Mouse (Mus musculus) heart, postnatal 0 days (tissue): ENCODE measurements around the gene Mthfsd. TPM values are rescaled to one million over a fixed set of nuclear protein-coding genes. Genes with fewer than 3 reads are reported as not detected.

Experiments used
- ATAC-seq: fragments of 200-750 bp; cut with Nextera tagmentation; 2 replicates; pipeline ENCODE4 v1.8.0; 2017; ENCODE audit warnings: low read depth, moderate number of reproducible peaks, moderate library complexity; ENCODE audit not compliant: insufficient read depth
- DNase-seq: peaks from one replicate; pipeline ENCODE4 v3.0.0-alpha.2; 2016; ENCODE audit warnings: low spot score
- H3K27ac ChIP-seq: fragments of 300-500 bp; sonication (generic); 2 replicates; pipeline ENCODE4 v1.5.1; 2014; ENCODE audit warnings: low read depth, mild to moderate bottlenecking
- H3K27me3 ChIP-seq: fragments of 300-500 bp; sonication (generic); 2 replicates; pipeline ENCODE4 v1.6.1; 2014; ENCODE audit warnings: low read length, mixed read lengths; ENCODE audit not compliant: control insufficient read depth, insufficient read depth
- H3K36me3 ChIP-seq: fragments of 300-500 bp; sonication (generic); replicated peaks from 2 replicates; pipeline ENCODE4 v1.6.1; 2014; ENCODE audit warnings: low read length, mixed read lengths; ENCODE audit not compliant: control insufficient read depth, insufficient read depth
- H3K4me1 ChIP-seq: fragments of 300-500 bp; sonication (generic); 2 replicates; pipeline ENCODE4 v1.6.1; 2014; ENCODE audit warnings: antibody characterized with exemption; ENCODE audit not compliant: control insufficient read depth, insufficient read depth
- H3K4me2 ChIP-seq: fragments of 300-500 bp; sonication (generic); 2 replicates; pipeline ENCODE4 v1.6.1; 2014; ENCODE audit warnings: low read depth, mild to moderate bottlenecking, low read length, moderate library complexity
- H3K4me3 ChIP-seq: fragments of 300-500 bp; sonication (generic); 2 replicates; pipeline ENCODE4 v1.5.1; 2014; ENCODE audit warnings: low read depth, low read length
- H3K9ac ChIP-seq: fragments of 300-500 bp; sonication (generic); replicated peaks from 2 replicates; pipeline ENCODE4 v1.6.1; 2014; ENCODE audit warnings: low read depth, low read length, mixed read lengths
- H3K9me3 ChIP-seq: fragments of 300-500 bp; sonication (generic); replicated peaks from 2 replicates; pipeline ENCODE4 v1.6.1; 2016; ENCODE audit warnings: low read length; ENCODE audit not compliant: control insufficient read depth
- CTCF ChIP-seq: IDR thresholded peaks from 2 replicates; pipeline ENCODE4 v1.5.1; 2016; ENCODE audit warnings: antibody characterized with exemption, control low read depth, low read depth
- EP300 ChIP-seq: IDR thresholded peaks from 2 replicates; pipeline ENCODE4 v1.6.1; 2016; ENCODE audit warnings: antibody characterized with exemption, low read depth
- WGBS: fragments of 180-500 bp; shearing (Covaris S2); extraction: QIAGEN DNeasy Blood & Tissue Kit; methylation state at CpG from one replicate; pipeline ENCODE4 v1.1.7; 2014; 5-methylcytosine and 5-hydroxymethylcytosine counted together
- polyA plus RNA-seq: library from polyadenylated mRNA; unstranded; fragments of >200 nt; fragmentation: Nextera tagmentation; extraction: Ambion mirVana; gene quantifications from 2 replicates; pipeline ENCODE4 v1.2.1, GENCODE M21; 2015
- total RNA-seq: library from RNA; depleted of rRNA; stranded (reverse); fragments of >200 nt; gene quantifications from 2 replicates; pipeline ENCODE4 v1.2.3, GENCODE M21; 2014; ENCODE audit warnings: low replicate concordance

Mthfsd gene
- total and polyA plus RNA-seq, 2 experiments from 2014 or later: 22.7 to 26.8 TPM

DNA sequence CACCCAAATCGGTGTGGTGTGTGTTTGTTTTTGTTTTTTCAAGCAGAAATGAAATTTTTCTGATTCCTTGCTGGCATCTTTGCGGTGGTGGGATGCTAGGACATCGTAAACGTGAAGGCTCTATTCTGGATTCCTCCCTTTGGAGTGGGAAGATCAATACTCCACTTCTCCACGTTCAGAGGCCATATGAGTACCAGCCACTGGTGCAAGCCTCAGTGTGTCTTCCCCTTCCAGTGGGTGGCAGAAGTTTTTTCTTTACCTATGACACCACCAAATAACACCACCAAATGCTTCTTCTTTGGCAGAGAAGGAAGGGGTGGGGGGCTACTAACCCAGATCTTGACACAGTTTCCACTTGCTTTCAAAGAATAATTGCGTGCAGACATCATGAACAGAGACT lies 18.0 kb upstream of the Mthfsd start:
- Histone ChIP-seq H3K9ac (no peak overlapping the region), H3K27ac (no peak overlapping the region), H3K36me3 (no peaks in the 10 kb centered on the region), H3K4me1 (0 out of 2 replicates have a peak, but pooled peaks cover 10% of the 10 kb centered on the region), H3K4me3 (no peak overlapping the region), H3K4me2 (peak overlapping the region; percentile 61; the same call in 1 of the 2 replicates), H3K27me3 (peaks cover 100% of the 10 kb centered on the region), H3K9me3 (no peaks in the 10 kb centered on the region)
- ATAC-seq (no peak), DNase-seq (no peak)
- WGBS: 27% methylated on average over 6 of the region's 6 CpGs
- no peak for TF ChIP-seq CTCF
- TF ChIP-seq EP300: no peak

DNA sequence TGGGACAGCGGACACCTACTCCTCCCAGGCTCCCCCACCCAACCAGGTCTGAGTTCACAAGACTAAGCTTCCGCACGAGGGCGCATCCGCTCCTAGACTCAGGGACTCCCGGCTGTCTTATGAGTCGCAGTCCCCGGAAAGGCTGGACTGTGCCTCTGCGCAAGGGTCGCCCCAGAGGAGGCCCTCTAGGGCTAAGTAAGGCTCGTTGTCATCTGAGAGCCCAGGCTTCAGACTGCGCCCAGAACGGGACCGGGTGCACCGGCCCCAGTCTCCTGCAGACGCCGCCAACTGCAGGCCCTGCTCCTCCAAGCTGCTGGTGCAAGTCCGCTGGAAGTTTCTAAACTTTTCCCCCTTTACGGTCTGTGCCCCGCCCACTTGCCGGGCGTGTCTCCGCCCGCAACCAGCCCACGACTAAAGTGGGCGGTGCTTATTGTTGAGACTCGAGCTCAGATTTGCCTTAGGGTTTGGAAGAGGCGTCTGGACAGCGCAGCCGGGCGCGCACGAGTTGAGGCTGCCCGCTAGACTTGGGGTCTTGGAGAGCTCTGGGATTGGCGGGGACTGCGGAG lies 17.2 kb upstream of the Mthfsd start:
- H3K36me3 ChIP-seq: no peaks in the 10 kb centered on the region
- H3K4me2 ChIP-seq: peak overlapping the region; percentile 61
- 0 out of 2 replicates have a peak, but pooled peaks cover 10% of the 10 kb centered on the region for H3K4me1 ChIP-seq
- under 1% methylated on average over 35 of the region's 36 CpGs for WGBS
- peaks cover 100% of the 10 kb centered on the region for H3K27me3 ChIP-seq
- H3K9me3 ChIP-seq: no peaks in the 10 kb centered on the region
- peak overlapping the region; percentile 76 for H3K27ac ChIP-seq
- TF ChIP-seq CTCF: peak; percentile 44
- no peak for TF ChIP-seq EP300
- DNase-seq (peak; percentile 83), ATAC-seq (peak; percentile 78)
- 0 out of 2 replicates have a peak overlapping the region, but pooled peaks have one; percentile 8 for H3K9ac ChIP-seq
- peak overlapping the region; percentile 35 for H3K4me3 ChIP-seq

DNA sequence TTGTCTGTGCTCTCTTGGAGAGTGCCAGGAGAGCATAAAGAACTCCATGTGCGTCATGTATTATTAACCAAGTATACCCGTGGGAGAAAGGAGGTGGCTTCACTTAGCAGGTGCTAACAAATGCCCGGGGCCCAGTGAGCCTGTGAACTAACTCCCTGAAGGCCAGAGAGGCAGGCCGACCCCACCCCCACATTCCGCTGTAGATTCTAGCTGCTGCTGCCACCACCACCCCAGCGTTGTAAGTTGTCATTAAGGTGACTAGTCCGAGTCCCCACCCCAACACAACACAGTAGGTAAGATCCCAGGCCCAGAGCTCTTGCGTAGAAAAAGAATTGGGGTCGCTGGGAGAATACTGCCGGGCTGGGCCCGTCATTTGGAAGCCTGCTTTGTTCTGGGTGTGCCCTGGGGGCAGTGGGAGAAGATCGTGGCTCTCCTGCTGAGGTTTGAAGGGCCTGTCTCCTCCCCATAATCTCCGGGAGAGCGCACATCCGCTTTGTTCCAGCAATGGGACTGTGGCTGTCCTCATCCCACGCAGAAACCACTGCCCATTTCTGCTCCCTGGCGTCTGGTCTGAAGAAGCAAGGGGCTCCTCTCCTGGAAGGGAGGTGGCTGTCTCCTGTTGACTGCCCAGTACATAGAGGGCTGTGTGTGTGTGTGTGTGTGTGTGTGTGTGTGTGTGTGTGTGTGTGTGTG lies 16.5 kb upstream of the Mthfsd start:
- Histone ChIP-seq H3K4me1 (0 out of 2 replicates have a peak, but pooled peaks cover 10% of the 10 kb centered on the region), H3K9ac (no peak overlapping the region), H3K9me3 (no peaks in the 10 kb centered on the region), H3K27ac (peak overlapping the region; percentile 76), H3K4me3 (peak overlapping the region; percentile 35; the same call in 1 of the 2 replicates), H3K27me3 (peaks cover 100% of the 10 kb centered on the region), H3K36me3 (no peaks in the 10 kb centered on the region), H3K4me2 (peak overlapping the region; percentile 61)
- peak; percentile 36 for ATAC-seq
- whole genome bisulfite sequencing: 6% methylated on average over 17 of the region's 17 CpGs
- no peak for TF ChIP-seq CTCF
- no peak for TF ChIP-seq EP300
- no peak for DNase-seq

DNA sequence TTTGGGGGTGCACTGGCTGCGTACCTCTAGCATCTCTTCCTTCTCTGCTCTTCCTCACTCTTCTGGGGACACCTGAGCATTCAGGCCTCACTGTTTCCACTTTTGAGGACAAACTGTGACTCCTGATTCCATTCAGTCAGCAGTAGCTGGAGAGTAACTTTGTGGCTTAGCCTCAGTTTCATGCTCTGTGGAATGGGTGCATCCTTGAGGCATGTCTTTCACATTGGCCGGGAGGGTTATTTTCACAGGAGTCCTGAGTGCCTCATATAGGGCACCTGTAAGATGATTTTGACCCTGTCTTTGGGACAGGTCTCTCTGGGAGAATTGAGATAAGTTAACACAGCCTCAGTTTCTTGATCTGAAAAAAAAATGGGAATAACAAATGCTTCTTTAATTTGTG lies 14.9 kb upstream of the Mthfsd start:
- WGBS: 81% methylated on average over 2 of the region's 2 CpGs
- no peaks in the 10 kb centered on the region for H3K9me3 ChIP-seq
- TF ChIP-seq CTCF (no peak), EP300 (no peak)
- DNase-seq (no peak), ATAC-seq (no peak)
- no peak overlapping the region for H3K9ac ChIP-seq
- H3K27ac ChIP-seq: no peak overlapping the region
- H3K4me3 ChIP-seq: no peak overlapping the region
- no peak overlapping the region for H3K4me2 ChIP-seq
- 0 out of 2 replicates have a peak, but pooled peaks cover 6% of the 10 kb centered on the region for H3K4me1 ChIP-seq
- no peaks in the 10 kb centered on the region for H3K36me3 ChIP-seq
- peaks cover 100% of the 10 kb centered on the region for H3K27me3 ChIP-seq

DNA sequence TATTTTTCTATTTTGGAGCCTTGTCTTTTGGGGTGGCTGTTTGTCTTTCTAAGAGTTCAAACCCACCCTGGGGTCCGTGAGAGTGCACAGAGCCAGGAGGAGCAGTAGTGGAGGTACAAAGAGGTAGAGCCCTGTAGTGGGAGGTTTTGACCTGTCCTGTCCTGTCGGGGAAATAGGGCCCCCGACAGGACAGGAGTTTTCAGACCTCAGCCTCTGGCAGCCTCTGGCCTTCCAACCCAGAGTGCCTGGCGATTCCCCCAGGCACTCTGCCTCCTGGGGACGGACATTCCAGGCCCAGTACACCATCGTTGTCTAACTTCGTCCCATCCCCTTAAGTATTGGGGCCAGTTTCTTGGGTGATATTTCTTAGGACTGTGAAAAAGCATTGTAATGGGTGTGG lies 14.2 kb upstream of the Mthfsd start:
- Histone ChIP-seq H3K36me3 (no peaks in the 10 kb centered on the region), H3K27me3 (peaks cover 100% of the 10 kb centered on the region), H3K4me3 (no peak overlapping the region), H3K27ac (no peak overlapping the region), H3K4me1 (0 out of 2 replicates have a peak, but pooled peaks cover 6% of the 10 kb centered on the region), H3K4me2 (no peak overlapping the region), H3K9ac (no peak overlapping the region), H3K9me3 (no peaks in the 10 kb centered on the region)
- WGBS: 23% methylated on average over 7 of the region's 7 CpGs
- DNase-seq (no peak), ATAC-seq (no peak)
- TF ChIP-seq EP300 (no peak), CTCF (no peak)
